In the genomic region with DNA sequence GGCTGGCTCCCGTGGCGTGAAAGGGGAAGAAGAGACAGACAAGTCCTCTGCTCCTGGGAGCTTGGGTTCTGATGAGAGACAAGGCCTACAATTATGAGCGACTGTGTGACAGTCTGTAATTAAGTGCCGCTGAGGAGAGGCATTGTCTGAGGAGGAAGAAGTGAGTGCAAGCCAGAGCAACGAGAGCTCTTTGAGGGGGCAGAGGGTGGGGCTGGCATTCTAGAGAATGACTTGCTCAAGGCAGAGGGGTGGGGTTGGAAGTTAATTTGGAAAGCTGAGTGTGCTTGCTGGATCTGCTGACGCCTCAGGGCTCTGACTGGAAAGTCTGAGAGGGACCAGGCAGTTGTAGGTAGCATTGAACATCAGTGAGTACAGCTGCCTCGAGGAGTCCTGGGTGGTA, we compare ENCODE assay signal across 10 mouse cellular contexts. TPM values are rescaled to one million over a fixed set of nuclear protein-coding genes. Genes with fewer than 3 reads are reported as not detected.
DNase-seq lines count a peak whose midpoint lies in the region; ATAC-seq and TF ChIP-seq lines count a peak whose summit lies in the region.
"Had no signal": no experiment of that assay in that cellular context is flagged by ENCODE, and none has a peak within 500 bp of the region (broad histone marks: within the 10 kb centered on the region; RNA-seq: fewer than 3 reads in every experiment).

No protein-coding gene starts in this region.

- H3K9me3 ChIP-seq in heart, embryonic 10.5 days: no peaks in the 10 kb centered on the region
- H3K9me3 ChIP-seq in hindbrain, embryonic 15.5 days: no peaks in the 10 kb centered on the region
- H3K9me3 ChIP-seq in midbrain, embryonic 16.5 days (replicated peaks; ENCODE audit: control insufficient read depth, low read length, poor library complexity, severe bottlenecking): no peaks in the 10 kb centered on the region

- intact Hi-C loops in gastrocnemius, postnatal 14 days (cut with DNase I; ENCODE audit: low total_unique reads): no loop called here

- H3K4me1 ChIP-seq in heart, embryonic 10.5 days: peaks cover 69% of the 10 kb centered on the region
- H3K4me1 ChIP-seq in hindbrain, embryonic 15.5 days (replicated peaks): peaks cover 68% of the 10 kb centered on the region
- H3K4me1 ChIP-seq in midbrain, embryonic 16.5 days (ENCODE audit: control insufficient read depth, insufficient read depth, low read length): peaks cover 55% of the 10 kb centered on the region

- H3K4me3 ChIP-seq in heart, embryonic 10.5 days: peak overlapping the region; percentile 29
- H3K4me3 ChIP-seq in hindbrain, embryonic 15.5 days: no peak overlapping the region
- H3K4me3 ChIP-seq in midbrain, embryonic 16.5 days (ENCODE audit: low read depth, low read length): no peak overlapping the region
- H3K4me3 ChIP-seq: erythroblast, embryonic 14.5 days had no signal

- H3K36me3 ChIP-seq in heart, embryonic 10.5 days: no peaks in the 10 kb centered on the region
- 0 out of 2 replicates have a peak, but pooled peaks cover 4% of the 10 kb centered on the region for H3K36me3 ChIP-seq in hindbrain, embryonic 15.5 days
- no peaks in the 10 kb centered on the region for H3K36me3 ChIP-seq in midbrain, embryonic 16.5 days (ENCODE audit: control insufficient read depth, insufficient read depth, low read length)

- no peak for TF ChIP-seq POLR2A in brain, embryonic 14.5 days (IDR thresholded peaks at IDR 0.05; ENCODE audit: borderline replicate concordance, extremely low read depth, insufficient read depth, insufficient read length, poor library complexity, severe bottlenecking)

- 0 out of 2 replicates have a peak overlapping the region, but pooled peaks have one; percentile 1 for H3K9ac ChIP-seq in hindbrain, embryonic 15.5 days
- peak overlapping the region; percentile 40 for H3K9ac ChIP-seq in midbrain, embryonic 16.5 days (ENCODE audit: low read depth, low read length)

- no peaks in the 10 kb centered on the region for H3K27me3 ChIP-seq in heart, embryonic 10.5 days (ENCODE audit: insufficient read depth, poor library complexity, severe bottlenecking)
- no peaks in the 10 kb centered on the region for H3K27me3 ChIP-seq in hindbrain, embryonic 15.5 days
- no peaks in the 10 kb centered on the region for H3K27me3 ChIP-seq in midbrain, embryonic 16.5 days (ENCODE audit: control insufficient read depth, insufficient read depth, low read depth, low read length)

- ATAC-seq in hindbrain, embryonic 15.5 days (ENCODE audit: low FRiP score, low read depth): no peak
- no peak for ATAC-seq in midbrain, embryonic 16.5 days
- ATAC-seq: CD4-positive, CD25-positive, alpha-beta regulatory T cell, adult 4 months had no signal

- H3K4me2 ChIP-seq in hindbrain, embryonic 15.5 days: peak overlapping the region; percentile 33
- H3K4me2 ChIP-seq in midbrain, embryonic 16.5 days (ENCODE audit: low read length): peak overlapping the region; percentile 32; the same call in 1 of the 2 replicates

- no peak for TF ChIP-seq CTCF in brain, embryonic 14.5 days (IDR thresholded peaks at IDR 0.05; ENCODE audit: borderline replicate concordance, extremely low read depth, insufficient read depth, insufficient read length)

- no peak for DNase-seq in heart, embryonic 10.5 days (ENCODE audit: low spot score)
- DNase-seq in heart, postnatal 4 days: no peak
- DNase-seq in brain, embryonic 14.5 days (ENCODE audit: low read depth): peak; percentile 84
- no peak for DNase-seq in frontal cortex, postnatal 36 days (ENCODE audit: low spot score in 2 of 2)
- DNase-seq in urinary bladder, postnatal 36 days (ENCODE audit: low spot score in 2 of 2): no peak
- DNase-seq in gastrocnemius, postnatal 14 days: no peak

- 29% methylated on average over 7 of the region's 7 CpGs for WGBS in heart, embryonic 10.5 days
- 13% methylated on average over 7 of the region's 7 CpGs for WGBS in hindbrain, embryonic 15.5 days
- 32% methylated on average over 7 of the region's 7 CpGs for WGBS in midbrain, embryonic 16.5 days

- H3K27ac ChIP-seq in heart, embryonic 10.5 days: peak overlapping the region; percentile 53
- peak overlapping the region; percentile 46; the same call in 1 of the 2 replicates for H3K27ac ChIP-seq in hindbrain, embryonic 15.5 days (replicated peaks)
- peak overlapping the region; percentile 20 for H3K27ac ChIP-seq in midbrain, embryonic 16.5 days (ENCODE audit: low read length)

RNA-seq across cellular contexts. Expression of a gene that starts 48.9 kb away (rescaled TPM):
- 1,471 and 1,998 TPM in 2 replicates for polyA plus RNA-seq in heart, embryonic 10.5 days (2016; fragmentation: Nextera tagmentation; extraction: Ambion mirVana)
- 1,000 to 10,000 TPM; 1,178 to 1,267 TPM for total RNA-seq in heart, postnatal 4 days (2021)
- polyA plus RNA-seq in brain, embryonic 14.5 days (2012; rRNA removed): 22.2 and 40.0 TPM in 2 replicates
- polyA plus RNA-seq in hindbrain, embryonic 15.5 days (2015; fragmentation: Nextera tagmentation; extraction: Ambion mirVana): 42.4 and 44.8 TPM in 2 replicates
- 33.7 and 38.8 TPM in 2 replicates for polyA plus RNA-seq in midbrain, embryonic 16.5 days (2015; fragmentation: Nextera tagmentation; extraction: Ambion mirVana)
- 100 to 1,000 TPM; 165 to 224 TPM for total RNA-seq in gastrocnemius, postnatal 14 days (2021)
- polyA plus RNA-seq: CD4-positive, CD25-positive, alpha-beta regulatory T cell, adult 4 months had no signal

Comparison
In these comparisons a context has a peak if more than half of its experiments do, and no peak if none do; other contexts are left out.
1. RNA of a gene that starts 48.9 kb away (polyA plus RNA-seq): 1,471 to 1,998 TPM in heart, embryonic 10.5 days; 42.4 to 44.8 TPM in hindbrain, embryonic 15.5 days, 22.2 to 40.0 TPM in brain, embryonic 14.5 days and 33.7 to 38.8 TPM in midbrain, embryonic 16.5 days; every median in the first group is over 10 times any median in the second.
2. Peak in every context shown above with its lines, with median percentiles within 50 percentile points of each other: H3K27ac ChIP-seq.